Mouse (Mus musculus): ENCODE data around the gene Cfc1.
"Not testable (repeated sequence)": the region's sequence is repeated elsewhere in the genome, so short reads cannot be mapped to it uniquely, and the experiment has no call there.

Gene Cfc1

DNA sequence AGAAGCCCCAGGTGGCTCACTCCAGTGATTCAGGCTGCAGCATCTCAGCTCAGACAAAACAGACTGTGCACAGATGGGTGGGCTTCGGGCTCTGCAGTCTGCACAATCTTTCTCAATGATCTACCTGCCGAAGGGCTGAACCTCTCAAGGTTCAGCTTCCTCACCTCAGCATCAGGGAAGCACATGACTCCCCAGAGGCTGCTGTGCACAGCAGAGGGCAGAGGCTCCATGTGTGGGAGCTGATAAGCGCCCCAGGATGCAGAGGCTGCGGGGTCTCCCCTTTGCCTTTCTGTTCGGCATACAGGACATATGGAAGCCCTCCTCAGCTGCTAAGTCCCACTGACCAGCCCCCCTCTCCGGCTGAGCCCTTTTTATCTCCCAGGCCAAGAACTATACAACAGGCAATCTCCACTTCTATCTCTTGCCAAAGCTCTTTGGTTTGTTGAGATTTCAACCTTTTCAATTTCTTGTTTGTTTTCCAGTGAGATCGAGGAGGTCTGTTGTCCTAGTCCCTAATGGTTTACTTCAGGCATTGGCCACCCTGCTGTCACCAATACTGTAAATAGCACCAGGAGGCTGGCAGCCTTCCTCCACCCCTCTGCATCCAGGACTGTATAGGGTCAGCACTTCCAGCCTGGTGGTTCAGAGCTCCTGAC is at the start of gene Cfc1:
Cfc1 (plus strand) TSS at position 606 of the 656 bp plus-strand sequence.
- DNase-seq (ENCODE audit: low read depth, low spot score): not testable (repeated sequence)

GRCm38 (mm10) chr1:34487383-34487782 is 48.1 kb upstream of the Cfc1 start:
- DNase-seq (ENCODE audit: low read depth, low spot score): no peak

- DNase-seq (ENCODE audit: low read depth, low spot score): no peak
These were observed 45.5 kb upstream of the Cfc1 start for GRCm38 (mm10) chr1:34489852-34490541.

- DNase-seq (ENCODE audit: low read depth, low spot score): no peak
These were observed 44.0 kb upstream of the Cfc1 start for GRCm38 (mm10) chr1:34491480-34491879.

DNA sequence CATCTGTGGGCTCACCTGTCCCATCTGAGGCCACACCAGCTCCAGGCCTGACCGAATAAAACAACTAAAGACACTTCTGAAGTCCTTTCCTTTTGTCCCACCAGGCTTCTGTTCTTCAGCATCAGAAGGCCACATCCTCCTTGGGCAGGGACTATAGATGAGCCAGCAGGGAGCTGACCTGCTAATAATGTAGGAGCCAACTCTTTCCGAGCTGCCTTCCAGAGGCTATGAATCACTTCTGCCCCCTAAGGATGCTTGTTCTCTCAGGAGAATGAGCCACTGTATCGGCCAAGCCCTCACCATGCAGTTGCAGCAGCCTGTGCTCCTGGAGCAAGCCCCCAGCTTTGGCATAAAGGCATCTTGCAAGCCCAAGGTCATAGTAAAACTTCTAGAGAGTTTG is 32.5 kb upstream of the Cfc1 start:
- DNase-seq (ENCODE audit: low read depth, low spot score): no peak

DNA sequence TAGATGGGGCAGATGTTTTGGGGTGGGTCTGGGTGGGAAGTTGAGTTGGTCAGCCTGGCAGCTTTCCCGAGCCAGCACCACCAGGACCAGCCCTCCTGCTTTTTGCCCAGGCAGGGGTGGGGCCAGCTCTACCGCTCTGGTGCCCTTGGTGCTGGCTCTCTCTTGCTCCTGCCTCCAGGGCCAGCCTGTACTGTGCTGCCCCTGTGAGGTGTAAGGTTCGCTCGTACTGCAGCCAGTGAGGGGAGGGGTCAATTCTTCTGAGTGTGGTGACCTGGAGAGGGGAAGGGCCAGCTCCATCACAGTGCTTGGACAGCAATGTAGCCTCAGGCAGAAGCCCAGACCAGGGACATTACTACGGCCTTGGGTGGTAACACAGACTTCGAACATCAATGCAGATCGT is 30.1 kb upstream of the Cfc1 start:
- no peak for DNase-seq (ENCODE audit: low read depth, low spot score)

- DNase-seq (ENCODE audit: low read depth, low spot score): no peak
These were observed 29.4 kb upstream of the Cfc1 start for GRCm38 (mm10) chr1:34505970-34506551.

- no peak for DNase-seq (ENCODE audit: low read depth, low spot score)
These were observed 27.5 kb upstream of the Cfc1 start for GRCm38 (mm10) chr1:34507986-34508385.

DNA sequence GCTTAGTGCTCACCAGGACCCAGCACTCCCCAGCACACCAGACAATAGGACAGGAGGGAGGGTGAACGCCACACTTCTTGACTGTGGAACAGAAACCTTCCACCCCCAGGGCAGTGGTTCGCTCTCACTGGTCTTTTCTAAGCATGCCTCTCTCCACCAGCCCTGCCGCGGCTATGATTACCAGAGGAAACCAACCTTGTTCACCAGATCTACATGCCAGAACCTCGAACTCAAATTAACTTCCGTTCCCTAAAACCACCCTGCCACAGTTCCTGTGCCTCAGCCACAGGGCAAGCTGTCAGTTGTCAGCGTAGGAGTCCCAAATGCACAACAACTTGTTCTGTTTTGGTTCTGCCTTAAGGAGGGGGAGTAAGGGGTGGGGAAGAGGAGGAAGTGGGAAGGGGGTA is 24.9 kb upstream of the Cfc1 start:
- peak; percentile 21 for DNase-seq (ENCODE audit: low read depth, low spot score)

GRCm38 (mm10) chr1:34511027-34511426 is 24.4 kb upstream of the Cfc1 start:
- peak; percentile 60 for DNase-seq (ENCODE audit: low read depth, low spot score)

- no peak for DNase-seq (ENCODE audit: low read depth, low spot score)
These were observed 22.4 kb upstream of the Cfc1 start for GRCm38 (mm10) chr1:34513068-34513467.

- DNase-seq (ENCODE audit: low read depth, low spot score): no peak
These were observed 18.9 kb upstream of the Cfc1 start for GRCm38 (mm10) chr1:34516595-34516994.

GRCm38 (mm10) chr1:34517297-34517696 is 18.2 kb upstream of the Cfc1 start:
- not testable (repeated sequence) for DNase-seq (ENCODE audit: low read depth, low spot score)

GRCm38 (mm10) chr1:34517797-34518196 is 17.7 kb upstream of the Cfc1 start:
- not testable (repeated sequence) for DNase-seq (ENCODE audit: low read depth, low spot score)

DNA sequence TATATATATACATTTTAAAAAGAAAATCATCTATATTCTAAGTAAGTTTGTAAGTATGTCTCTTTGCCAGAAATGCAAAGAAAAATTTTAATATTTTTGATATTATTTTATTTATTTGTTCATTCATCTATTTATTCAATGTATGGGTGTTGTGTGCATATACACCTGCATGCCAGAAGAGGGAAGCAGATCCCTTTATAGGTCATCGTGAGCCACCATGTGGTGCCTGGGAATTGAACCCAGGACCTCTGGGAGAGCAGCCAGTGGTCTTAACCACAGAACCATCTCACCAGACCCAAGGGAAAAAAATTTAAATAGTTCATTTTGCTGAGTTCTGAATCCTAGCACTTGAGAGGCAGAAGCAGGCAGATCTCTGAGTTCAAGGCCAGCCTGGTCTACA is 17.2 kb upstream of the Cfc1 start:
- no peak for DNase-seq (ENCODE audit: low read depth, low spot score)

GRCm38 (mm10) chr1:34522205-34522849 is 13.1 kb upstream of the Cfc1 start:
- DNase-seq (ENCODE audit: low read depth, low spot score): peak; percentile 65

GRCm38 (mm10) chr1:34522850-34523244 is 12.6 kb upstream of the Cfc1 start:
- DNase-seq (ENCODE audit: low read depth, low spot score): peak; percentile 92

GRCm38 (mm10) chr1:34523647-34524046 is 11.8 kb upstream of the Cfc1 start:
- DNase-seq (ENCODE audit: low read depth, low spot score): peak; percentile 63

DNA sequence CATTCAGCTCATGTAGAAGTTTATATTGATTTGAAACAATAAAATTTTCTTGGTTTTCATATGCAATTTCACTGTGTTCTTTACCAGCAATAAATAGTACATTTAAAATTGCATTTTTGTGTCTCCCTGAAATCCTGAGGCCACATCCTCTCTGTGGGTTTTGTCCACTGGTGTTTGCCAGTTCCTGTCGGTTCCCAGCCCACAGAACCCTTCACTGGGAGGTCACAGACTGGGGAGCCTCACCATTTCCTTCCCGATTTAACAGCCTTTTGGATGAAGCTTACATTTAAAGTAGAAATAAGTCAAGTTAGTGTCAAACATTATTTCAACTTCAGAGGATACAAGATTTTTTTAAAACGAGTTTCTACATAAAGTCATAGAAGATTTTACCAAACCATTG is 874 bp upstream of the Cfc1 start:
- not testable (repeated sequence) for DNase-seq (ENCODE audit: low read depth, low spot score)

DNA sequence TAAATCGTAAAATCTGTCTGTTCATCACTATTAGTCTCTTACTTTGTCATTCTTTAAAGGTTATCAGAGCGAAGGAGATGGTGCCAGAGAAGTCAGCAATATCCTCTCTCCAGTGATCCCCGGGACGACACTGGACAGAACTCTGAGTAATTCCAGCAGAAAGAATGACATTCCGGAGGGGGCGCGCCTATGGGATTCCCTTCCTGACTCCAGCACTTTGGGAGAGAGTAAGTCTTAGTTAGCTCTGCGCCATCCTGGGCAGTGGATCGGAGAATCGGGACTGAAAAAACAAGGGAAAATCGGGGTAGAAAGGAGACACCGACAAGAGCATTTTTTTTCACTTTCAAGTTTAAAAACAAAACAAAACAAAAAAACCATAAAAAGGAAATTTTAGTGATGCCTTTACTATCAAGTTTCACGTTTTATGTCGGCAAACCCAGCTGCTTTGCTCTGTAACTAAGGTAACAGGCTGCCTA is 881 bp downstream of the Cfc1 start:
- no peak for DNase-seq (ENCODE audit: low read depth, low spot score)

DNA sequence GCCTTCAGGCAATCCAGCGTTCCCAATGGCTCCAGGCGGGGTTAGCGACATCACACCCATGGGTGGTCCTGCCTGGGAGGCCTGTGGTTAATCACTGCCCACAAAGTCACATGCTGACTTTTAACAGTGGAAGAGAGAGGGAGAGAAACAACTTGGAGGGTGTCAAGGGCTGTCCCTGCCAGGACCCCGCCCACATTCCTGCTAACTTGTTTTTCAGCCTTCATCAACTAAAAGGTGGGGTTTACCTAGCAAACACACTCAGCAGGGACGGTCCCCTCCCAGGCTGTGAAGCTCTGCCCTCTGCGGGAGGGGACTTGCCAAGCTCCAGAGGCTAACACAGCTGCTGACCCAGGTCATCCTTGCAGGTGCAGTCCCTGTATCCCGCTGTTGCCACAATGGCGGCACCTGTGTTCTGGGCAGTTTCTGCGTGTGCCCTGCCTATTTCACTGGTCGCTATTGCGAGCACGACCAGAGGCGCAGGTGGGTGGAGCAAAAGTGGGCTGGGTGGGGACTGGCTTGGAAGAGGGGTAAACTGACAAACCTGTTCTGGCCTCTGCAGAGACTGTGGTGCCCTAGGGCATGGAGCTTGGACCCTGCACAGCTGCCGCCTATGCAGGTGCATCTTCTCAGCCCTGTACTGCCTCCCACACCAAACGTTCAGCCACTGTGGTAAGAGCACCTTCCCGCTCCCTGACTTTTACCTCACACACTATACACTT is 1.5 kb downstream of the Cfc1 start:
- no peak for DNase-seq (ENCODE audit: low read depth, low spot score)

DNA sequence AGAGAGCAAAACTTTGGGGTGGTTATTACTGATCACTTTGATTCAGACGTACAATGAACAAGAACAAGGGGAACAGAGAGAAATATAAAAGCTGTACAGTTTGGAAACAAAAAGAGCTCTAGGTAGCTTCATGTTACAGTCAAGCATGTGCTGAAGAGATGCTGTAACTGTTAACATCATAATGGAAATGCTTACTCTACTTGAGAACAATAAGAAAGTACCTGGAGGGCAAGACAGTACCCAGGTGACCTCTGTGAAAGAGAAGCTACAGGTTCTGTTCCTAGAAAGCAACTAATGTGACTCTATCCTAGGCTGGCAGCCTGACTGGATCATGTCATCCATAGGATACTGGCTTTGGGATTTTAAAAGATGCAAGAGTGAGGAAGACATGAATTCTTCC is 11.6 kb downstream of the Cfc1 start:
- no peak for DNase-seq (ENCODE audit: low read depth, low spot score)
